Mouse (Mus musculus): ENCODE results near the gene Tex2. TPM values are rescaled to one million over a fixed set of nuclear protein-coding genes. Genes with fewer than 3 reads are reported as not detected.

Gene Tex2
- polyA plus RNA-seq, 1 experiment from 2014 or later = 37.5 TPM

- Histone ChIP-seq H3K4me2 (ENCODE audit: low read length) (no peak overlapping the region), H3K36me3 (ENCODE audit: control insufficient read depth, insufficient read depth, low read length) (no peaks in the 10 kb centered on the region), H3K27ac (ENCODE audit: low read length) (no peak overlapping the region), H3K9ac (ENCODE audit: low read depth, low read length) (no peak overlapping the region), H3K27me3 (ENCODE audit: control insufficient read depth, insufficient read depth, low read depth, low read length) (no peaks in the 10 kb centered on the region), H3K9me3 (replicated peaks; ENCODE audit: control insufficient read depth, low read length, poor library complexity, severe bottlenecking) (no peaks in the 10 kb centered on the region), H3K4me1 (ENCODE audit: control insufficient read depth, insufficient read depth, low read length) (peaks cover 5% of the 10 kb centered on the region; the same call in 1 of the 2 replicates), H3K4me3 (ENCODE audit: low read depth, low read length) (no peak overlapping the region)
- ATAC-seq = no peak
- 99% methylated on average over 4 of the region's 4 CpGs for WGBS
Observed at GRCm38 (mm10) chr11:106477505-106478160, 135.6 kb downstream of the Tex2 start.

GRCm38 (mm10) chr11:106475309-106475708 lies 137.9 kb downstream of the Tex2 start:
- H3K4me1 ChIP-seq (ENCODE audit: control insufficient read depth, insufficient read depth, low read length) = peaks cover 5% of the 10 kb centered on the region; the same call in 1 of the 2 replicates
- no peaks in the 10 kb centered on the region for H3K36me3 ChIP-seq (ENCODE audit: control insufficient read depth, insufficient read depth, low read length)
- no peak overlapping the region for H3K27ac ChIP-seq (ENCODE audit: low read length)
- H3K4me2 ChIP-seq (ENCODE audit: low read length) = no peak overlapping the region
- WGBS = 96% methylated on average over 1 of the region's 1 CpGs
- H3K9ac ChIP-seq (ENCODE audit: low read depth, low read length) = no peak overlapping the region
- H3K9me3 ChIP-seq (replicated peaks; ENCODE audit: control insufficient read depth, low read length, poor library complexity, severe bottlenecking) = no peaks in the 10 kb centered on the region
- H3K4me3 ChIP-seq (ENCODE audit: low read depth, low read length) = no peak overlapping the region
- no peaks in the 10 kb centered on the region for H3K27me3 ChIP-seq (ENCODE audit: control insufficient read depth, insufficient read depth, low read depth, low read length)
- ATAC-seq = no peak

GRCm38 (mm10) chr11:106471629-106472028 lies 141.6 kb downstream of the Tex2 start:
- ATAC-seq = no peak
- Histone ChIP-seq H3K9ac (ENCODE audit: low read depth, low read length) (no peak overlapping the region), H3K27me3 (ENCODE audit: control insufficient read depth, insufficient read depth, low read depth, low read length) (no peaks in the 10 kb centered on the region), H3K4me3 (ENCODE audit: low read depth, low read length) (no peak overlapping the region), H3K36me3 (ENCODE audit: control insufficient read depth, insufficient read depth, low read length) (no peaks in the 10 kb centered on the region), H3K27ac (ENCODE audit: low read length) (no peak overlapping the region), H3K9me3 (replicated peaks; ENCODE audit: control insufficient read depth, low read length, poor library complexity, severe bottlenecking) (no peaks in the 10 kb centered on the region), H3K4me1 (ENCODE audit: control insufficient read depth, insufficient read depth, low read length) (no peaks in the 10 kb centered on the region), H3K4me2 (ENCODE audit: low read length) (no peak overlapping the region)
- whole genome bisulfite sequencing = 95% methylated on average over 1 of the region's 1 CpGs

DNA sequence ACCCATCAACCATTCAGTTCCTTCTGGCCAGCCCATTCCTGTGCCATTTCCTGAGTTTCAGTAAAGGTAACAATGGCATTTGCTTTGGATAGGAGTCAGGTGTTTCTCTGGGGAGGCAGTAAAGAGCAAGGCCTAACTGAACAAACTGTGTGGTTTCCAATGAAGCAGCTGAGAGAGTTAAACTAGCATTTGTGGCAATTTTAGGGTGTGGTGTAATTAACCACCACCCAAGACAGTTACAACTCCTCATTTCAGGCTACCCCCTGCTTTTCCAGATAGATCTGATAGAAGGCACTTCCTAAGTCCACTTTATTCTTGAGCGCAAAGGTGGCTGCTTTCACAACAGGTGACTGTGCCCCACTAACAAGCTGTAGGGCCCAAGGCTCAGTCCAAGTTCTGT lies 144.7 kb downstream of the Tex2 start:
- H3K27me3 ChIP-seq (ENCODE audit: control insufficient read depth, insufficient read depth, low read depth, low read length) = no peaks in the 10 kb centered on the region
- no peak overlapping the region for H3K4me3 ChIP-seq (ENCODE audit: low read depth, low read length)
- H3K36me3 ChIP-seq (ENCODE audit: control insufficient read depth, insufficient read depth, low read length) = no peaks in the 10 kb centered on the region
- no peaks in the 10 kb centered on the region for H3K9me3 ChIP-seq (replicated peaks; ENCODE audit: control insufficient read depth, low read length, poor library complexity, severe bottlenecking)
- 96% methylated on average over 1 of the region's 1 CpGs for WGBS
- no peak overlapping the region for H3K4me2 ChIP-seq (ENCODE audit: low read length)
- 0 out of 2 replicates have a peak, but pooled peaks cover 3% of the 10 kb centered on the region for H3K4me1 ChIP-seq (ENCODE audit: control insufficient read depth, insufficient read depth, low read length)
- H3K27ac ChIP-seq (ENCODE audit: low read length) = no peak overlapping the region
- H3K9ac ChIP-seq (ENCODE audit: low read depth, low read length) = no peak overlapping the region
- ATAC-seq = no peak

DNA sequence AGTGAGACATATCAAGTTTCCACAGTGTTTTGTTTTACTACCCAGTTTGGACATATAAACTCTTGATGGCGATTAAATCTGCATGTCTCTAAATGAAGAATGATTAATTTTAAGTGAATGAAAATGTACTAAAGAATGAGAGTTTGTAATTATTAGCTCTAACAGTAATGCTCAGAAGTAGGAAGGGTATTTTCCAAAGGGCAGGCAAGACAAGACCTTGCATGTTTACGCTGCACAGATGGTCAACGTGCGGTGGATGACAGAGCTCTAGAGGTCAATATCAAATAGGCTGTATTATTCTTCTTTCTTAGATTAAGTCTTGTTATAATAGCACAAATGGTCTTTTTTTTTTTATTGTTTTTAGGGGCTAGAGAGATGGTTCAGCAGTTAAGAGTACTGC lies 147.3 kb downstream of the Tex2 start:
- WGBS = 93% methylated on average over 4 of the region's 4 CpGs
- no peak overlapping the region for H3K4me2 ChIP-seq (ENCODE audit: low read length)
- no peak for ATAC-seq
- H3K36me3 ChIP-seq (ENCODE audit: control insufficient read depth, insufficient read depth, low read length) = no peaks in the 10 kb centered on the region
- H3K4me3 ChIP-seq (ENCODE audit: low read depth, low read length) = no peak overlapping the region
- H3K9ac ChIP-seq (ENCODE audit: low read depth, low read length) = no peak overlapping the region
- no peaks in the 10 kb centered on the region for H3K27me3 ChIP-seq (ENCODE audit: control insufficient read depth, insufficient read depth, low read depth, low read length)
- H3K27ac ChIP-seq (ENCODE audit: low read length) = no peak overlapping the region
- H3K9me3 ChIP-seq (replicated peaks; ENCODE audit: control insufficient read depth, low read length, poor library complexity, severe bottlenecking) = no peaks in the 10 kb centered on the region
- H3K4me1 ChIP-seq (ENCODE audit: control insufficient read depth, insufficient read depth, low read length) = 0 out of 2 replicates have a peak, but pooled peaks cover 3% of the 10 kb centered on the region

GRCm38 (mm10) chr11:106465545-106465903 lies 147.7 kb downstream of the Tex2 start:
- Histone ChIP-seq H3K4me3 (ENCODE audit: low read depth, low read length) (no peak overlapping the region), H3K36me3 (ENCODE audit: control insufficient read depth, insufficient read depth, low read length) (no peaks in the 10 kb centered on the region), H3K4me2 (ENCODE audit: low read length) (no peak overlapping the region), H3K27me3 (ENCODE audit: control insufficient read depth, insufficient read depth, low read depth, low read length) (no peaks in the 10 kb centered on the region), H3K27ac (ENCODE audit: low read length) (no peak overlapping the region), H3K4me1 (ENCODE audit: control insufficient read depth, insufficient read depth, low read length) (0 out of 2 replicates have a peak, but pooled peaks cover 3% of the 10 kb centered on the region), H3K9ac (ENCODE audit: low read depth, low read length) (no peak overlapping the region), H3K9me3 (replicated peaks; ENCODE audit: control insufficient read depth, low read length, poor library complexity, severe bottlenecking) (no peaks in the 10 kb centered on the region)
- ATAC-seq = no peak
- 96% methylated on average over 1 of the region's 1 CpGs for WGBS

GRCm38 (mm10) chr11:106464681-106465544 lies 148.3 kb downstream of the Tex2 start:
- Histone ChIP-seq H3K9ac (ENCODE audit: low read depth, low read length) (no peak overlapping the region), H3K36me3 (ENCODE audit: control insufficient read depth, insufficient read depth, low read length) (no peaks in the 10 kb centered on the region), H3K27ac (ENCODE audit: low read length) (no peak overlapping the region), H3K4me3 (ENCODE audit: low read depth, low read length) (no peak overlapping the region), H3K4me2 (ENCODE audit: low read length) (no peak overlapping the region), H3K9me3 (replicated peaks; ENCODE audit: control insufficient read depth, low read length, poor library complexity, severe bottlenecking) (no peaks in the 10 kb centered on the region), H3K4me1 (ENCODE audit: control insufficient read depth, insufficient read depth, low read length) (0 out of 2 replicates have a peak, but pooled peaks cover 3% of the 10 kb centered on the region), H3K27me3 (ENCODE audit: control insufficient read depth, insufficient read depth, low read depth, low read length) (no peaks in the 10 kb centered on the region)
- ATAC-seq = no peak
- WGBS = 85% methylated on average over 4 of the region's 4 CpGs

DNA sequence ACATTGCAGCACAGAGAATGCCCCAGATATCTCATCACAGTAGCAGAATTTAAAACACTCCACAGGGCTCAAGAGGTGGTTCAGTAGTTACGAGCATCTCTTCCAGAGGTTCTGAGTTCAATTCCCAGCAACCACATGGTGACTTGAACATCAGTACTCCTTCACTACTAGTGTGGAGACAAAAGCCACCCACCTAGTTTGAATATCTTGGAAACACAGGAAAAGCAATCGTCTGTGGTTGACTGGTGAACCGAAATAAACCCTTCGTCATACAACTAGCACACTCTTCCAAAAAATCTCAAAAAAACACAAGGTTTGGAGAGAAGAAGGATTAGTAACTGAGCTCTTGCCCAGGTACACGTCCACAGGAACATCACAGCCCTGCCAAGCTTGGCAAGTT lies 149.4 kb downstream of the Tex2 start:
- H3K9ac ChIP-seq (ENCODE audit: low read depth, low read length) = no peak overlapping the region
- no peak for ATAC-seq
- H3K9me3 ChIP-seq (replicated peaks; ENCODE audit: control insufficient read depth, low read length, poor library complexity, severe bottlenecking) = no peaks in the 10 kb centered on the region
- 0 out of 2 replicates have a peak, but pooled peaks cover 3% of the 10 kb centered on the region for H3K4me1 ChIP-seq (ENCODE audit: control insufficient read depth, insufficient read depth, low read length)
- H3K27ac ChIP-seq (ENCODE audit: low read length) = no peak overlapping the region
- no peak overlapping the region for H3K4me2 ChIP-seq (ENCODE audit: low read length)
- H3K27me3 ChIP-seq (ENCODE audit: control insufficient read depth, insufficient read depth, low read depth, low read length) = no peaks in the 10 kb centered on the region
- no peak overlapping the region for H3K4me3 ChIP-seq (ENCODE audit: low read depth, low read length)
- no peaks in the 10 kb centered on the region for H3K36me3 ChIP-seq (ENCODE audit: control insufficient read depth, insufficient read depth, low read length)
- 44% methylated on average over 5 of the region's 5 CpGs for WGBS

- ATAC-seq = no peak
- WGBS = 90% methylated on average over 3 of the region's 3 CpGs
Observed at GRCm38 (mm10) chr11:106462309-106462708, 150.9 kb downstream of the Tex2 start.

More at GRCm38 (mm10) chr11:106462309-106462708, 150.9 kb downstream of the Tex2 start:
- no peak overlapping the region for H3K4me3 ChIP-seq (ENCODE audit: low read depth, low read length)
- 0 out of 2 replicates have a peak, but pooled peaks cover 3% of the 10 kb centered on the region for H3K4me1 ChIP-seq (ENCODE audit: control insufficient read depth, insufficient read depth, low read length)
- H3K27ac ChIP-seq (ENCODE audit: low read length) = no peak overlapping the region
- H3K9ac ChIP-seq (ENCODE audit: low read depth, low read length) = no peak overlapping the region
- no peaks in the 10 kb centered on the region for H3K27me3 ChIP-seq (ENCODE audit: control insufficient read depth, insufficient read depth, low read depth, low read length)
- H3K4me2 ChIP-seq (ENCODE audit: low read length) = no peak overlapping the region
- no peaks in the 10 kb centered on the region for H3K36me3 ChIP-seq (ENCODE audit: control insufficient read depth, insufficient read depth, low read length)
- no peaks in the 10 kb centered on the region for H3K9me3 ChIP-seq (replicated peaks; ENCODE audit: control insufficient read depth, low read length, poor library complexity, severe bottlenecking)

Data from midbrain, embryonic 16.5 days (tissue).